Mouse (Mus musculus) adipose tissue, adult 10 weeks (tissue): ENCODE measurements around the gene Pgr. TPM values are rescaled to one million over a fixed set of nuclear protein-coding genes. Genes with fewer than 3 reads are reported as not detected.

Source experiments
- polyA plus RNA-seq: library from polyadenylated mRNA; stranded (reverse); fragments of 350-450 nt; fragmentation: Illumina TruSeq; extraction: RNeasy Lipid Tissue Mini Kit (QIAGEN cat#74804); gene quantifications from one replicate; pipeline ENCODE4 v1.2.3, GENCODE M21; 2014; ENCODE audit warnings: low read depth, low replicate concordance

Gene Pgr
- polyA plus RNA-seq = 0.12 TPM

DNA sequence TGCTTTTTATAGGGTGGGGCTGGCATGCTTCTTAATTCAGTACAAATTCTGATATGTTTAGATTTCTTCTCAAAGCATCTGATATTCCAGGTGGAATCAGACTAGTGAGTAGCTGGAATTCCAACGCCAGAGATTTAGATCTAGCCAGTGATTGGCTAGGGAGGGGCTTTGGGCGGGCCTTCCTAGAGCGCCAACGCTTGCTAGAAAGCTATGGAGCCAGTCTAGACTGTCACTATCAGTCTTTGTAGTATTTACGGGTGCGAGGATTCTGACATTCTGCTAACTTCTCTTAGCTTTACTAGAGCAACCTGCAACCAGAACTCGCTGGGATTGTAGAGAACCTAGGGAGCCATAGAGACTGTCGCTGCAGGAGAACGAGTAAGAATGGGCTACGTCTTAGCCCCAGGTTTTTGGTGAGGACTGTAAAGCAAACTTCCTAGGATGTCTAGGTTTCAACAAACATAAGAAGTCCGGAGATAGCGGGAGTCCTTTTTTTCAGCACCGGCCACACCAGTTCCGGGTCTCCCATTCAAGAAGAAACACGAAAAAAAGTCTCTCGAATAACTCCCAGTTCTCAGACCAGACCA, at the start of gene Pgr:
Pgr (plus strand) TSS at position 218 of the 587 bp plus-strand sequence.

DNA sequence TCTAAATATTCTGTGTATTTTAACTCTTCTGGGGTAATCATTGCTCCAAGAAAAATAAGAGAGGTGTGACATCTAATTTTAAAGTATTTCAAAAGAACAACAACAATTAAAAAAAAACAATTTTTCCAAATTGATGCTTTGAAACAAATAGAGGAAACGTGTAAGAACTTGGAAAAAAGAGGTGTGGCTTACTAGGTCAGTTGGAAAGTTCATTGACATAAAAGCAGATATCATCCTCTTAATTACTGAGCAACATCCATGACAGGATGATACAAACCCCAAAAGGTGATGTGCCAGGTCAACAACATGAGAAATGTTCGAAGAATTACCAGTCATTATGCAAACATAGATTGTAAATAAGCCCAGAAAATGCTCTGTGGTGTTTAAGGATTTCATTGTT, 71.9 kb downstream of the Pgr start, which contains the start of gene Gm16485:
Gm16485 (plus strand) TSS at position 301 of the 400 bp plus-strand sequence.

Other genes with a start within 250 kb of the Pgr start
- gene Gm16485, start 72.0 kb downstream of the Pgr start, polyA plus RNA-seq = not detected